Mouse (Mus musculus): ENCODE results near the gene Sh3d19. TPM values are rescaled to one million over a fixed set of nuclear protein-coding genes. Genes with fewer than 3 reads are reported as not detected.

Gene Sh3d19
- total RNA-seq (2015; ENCODE audit: low replicate concordance) (2.2 and 2.5 TPM in 2 replicates), total RNA-seq (2017; ENCODE audit: low replicate concordance) (3.5 and 7.3 TPM in 2 replicates)

DNA sequence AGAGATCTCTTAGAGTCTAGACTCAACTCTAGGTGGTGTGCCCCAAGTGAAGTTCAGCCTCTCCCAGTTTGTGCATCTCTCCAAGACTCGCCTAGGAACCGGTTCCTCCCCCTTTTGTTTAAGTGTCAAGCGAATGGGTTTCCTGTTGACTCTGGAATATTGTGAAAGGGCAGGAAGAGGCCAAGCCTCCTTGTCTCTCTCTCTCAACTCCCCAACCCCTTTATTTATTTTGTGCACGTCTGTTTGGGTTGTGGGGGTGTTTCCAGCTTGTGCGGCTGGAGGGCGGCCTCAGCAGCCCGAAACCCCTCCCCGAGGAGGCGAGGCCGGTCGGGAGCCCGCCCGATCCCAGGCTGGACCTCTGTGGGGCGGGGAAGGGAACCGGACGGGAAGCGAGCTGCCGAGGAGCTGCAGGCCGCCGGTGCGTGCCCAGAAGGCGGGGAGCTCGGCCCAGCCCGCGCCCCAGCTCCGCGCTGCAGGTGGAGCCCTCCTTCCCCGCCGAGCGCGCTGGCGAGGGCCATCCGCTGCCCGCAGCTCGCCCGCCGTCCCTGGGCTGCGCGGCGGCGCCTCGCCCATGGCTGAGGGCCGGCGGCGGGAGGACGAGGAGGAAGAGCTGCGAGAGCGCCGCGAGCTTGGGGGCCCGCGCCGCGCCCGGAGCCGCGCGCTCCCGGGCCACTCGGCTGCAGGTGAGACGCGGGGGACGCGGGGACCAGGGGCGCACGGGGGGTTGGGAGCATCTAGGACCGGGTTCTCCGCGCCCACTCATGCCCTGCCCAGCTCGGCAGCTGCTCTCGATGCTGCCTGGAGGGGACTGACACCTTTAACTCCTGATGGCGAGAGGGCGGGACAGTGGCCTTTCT, at the start of gene Sh3d19:
Sh3d19 (plus strand) TSS at position 368 of the 857 bp plus-strand sequence.
- no peak for ATAC-seq (replicated peaks; ENCODE audit: low FRiP score, poor library complexity, severe bottlenecking)

DNA sequence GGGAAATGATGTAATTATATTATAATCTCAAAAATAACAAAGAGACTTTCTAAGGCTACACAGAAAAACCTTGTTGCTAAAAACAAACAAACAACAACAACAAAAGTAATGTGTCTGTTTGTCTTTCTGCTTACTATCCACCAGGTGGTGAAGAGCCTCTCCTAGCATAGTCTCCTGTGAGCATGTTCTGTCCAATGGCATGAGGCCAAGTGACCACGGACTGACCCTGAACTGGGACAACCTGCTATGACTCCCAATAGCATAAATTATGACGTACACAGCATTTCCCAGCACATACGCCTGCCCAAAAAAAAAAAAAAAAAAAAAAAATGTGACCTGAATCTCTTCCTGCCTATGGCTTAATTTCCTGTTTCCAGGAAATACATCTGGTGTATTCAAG, 48.6 kb upstream of the Sh3d19 start:
- no peak for ATAC-seq (replicated peaks; ENCODE audit: low FRiP score, poor library complexity, severe bottlenecking)

DNA sequence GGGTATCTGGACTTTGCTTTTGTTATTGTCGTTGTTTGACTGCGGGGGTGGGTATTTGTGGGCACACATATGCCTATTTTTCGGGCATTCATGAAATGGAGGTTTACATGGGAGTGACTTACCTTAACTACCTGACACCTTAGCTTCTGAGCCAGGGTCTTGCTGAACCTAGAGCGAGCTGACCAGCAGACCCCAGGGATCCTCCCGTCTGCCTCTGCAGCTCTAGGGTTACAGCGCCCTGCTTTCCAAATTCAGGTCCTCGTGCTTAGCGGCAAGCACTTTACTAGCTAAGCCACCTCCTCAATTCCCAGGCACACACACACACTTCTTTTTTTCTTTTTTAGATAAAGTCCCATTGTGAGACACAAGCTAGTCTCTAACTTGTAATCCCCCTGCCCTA, 47.6 kb upstream of the Sh3d19 start:
- ATAC-seq (replicated peaks; ENCODE audit: low FRiP score, poor library complexity, severe bottlenecking), result no peak

- peak; percentile 83 for ATAC-seq (replicated peaks; ENCODE audit: low FRiP score, poor library complexity, severe bottlenecking)
These were observed 46.7 kb upstream of the Sh3d19 start for GRCm38 (mm10) chr3:85923954-85924945.

DNA sequence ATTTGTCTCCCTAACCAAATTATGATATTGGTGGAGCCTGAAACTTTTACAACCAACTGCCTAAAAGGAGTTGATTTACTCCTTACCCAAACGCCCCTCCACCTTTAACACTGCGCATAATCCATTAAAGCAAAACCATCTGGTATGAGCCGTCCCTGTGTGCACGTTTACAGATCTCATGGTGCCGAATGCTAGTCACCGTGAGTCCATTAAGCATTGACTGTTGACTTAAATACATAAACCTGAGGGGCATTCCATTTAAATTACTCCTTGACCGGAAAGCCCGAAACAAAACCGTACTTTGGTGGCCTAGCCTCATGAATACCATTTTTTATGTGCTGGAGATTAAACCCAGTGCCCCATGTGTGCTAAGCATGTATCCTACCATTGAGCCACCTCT, 43.6 kb upstream of the Sh3d19 start:
- ATAC-seq (replicated peaks; ENCODE audit: low FRiP score, poor library complexity, severe bottlenecking), result no peak

- no peak for ATAC-seq (replicated peaks; ENCODE audit: low FRiP score, poor library complexity, severe bottlenecking)
These were observed 42.7 kb upstream of the Sh3d19 start for GRCm38 (mm10) chr3:85928140-85928611.

- ATAC-seq (replicated peaks; ENCODE audit: low FRiP score, poor library complexity, severe bottlenecking), result no peak
These were observed 41.2 kb upstream of the Sh3d19 start for GRCm38 (mm10) chr3:85929711-85930110.

DNA sequence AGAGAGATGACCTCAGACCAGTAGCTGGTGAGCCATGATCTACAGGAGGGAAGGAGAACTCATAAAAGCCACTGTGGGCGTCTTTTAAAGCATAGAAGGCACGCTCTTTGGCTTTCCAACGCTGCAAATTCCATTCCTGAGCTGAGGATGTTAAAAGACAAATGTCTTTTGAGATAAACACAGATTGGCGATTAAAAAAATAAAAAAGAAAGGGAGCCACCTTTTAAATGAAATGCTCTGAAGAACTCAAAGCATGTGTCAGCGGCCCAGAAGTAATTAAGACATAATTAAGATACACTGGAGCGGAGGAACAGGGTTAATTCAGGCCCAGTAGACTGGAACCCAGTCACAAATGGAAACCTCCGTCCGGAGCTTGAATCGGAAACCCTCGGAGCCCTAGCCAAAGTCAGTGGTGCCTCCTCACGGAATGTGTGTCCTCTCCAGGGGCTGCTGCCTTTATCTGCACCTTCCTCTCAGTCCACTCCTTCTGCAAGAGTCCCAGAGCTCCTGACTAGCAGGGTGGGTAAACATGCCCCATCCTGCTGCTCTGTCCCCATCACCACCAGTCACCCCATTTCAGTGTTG, 40.1 kb upstream of the Sh3d19 start:
- ATAC-seq (replicated peaks; ENCODE audit: low FRiP score, poor library complexity, severe bottlenecking), result no peak

DNA sequence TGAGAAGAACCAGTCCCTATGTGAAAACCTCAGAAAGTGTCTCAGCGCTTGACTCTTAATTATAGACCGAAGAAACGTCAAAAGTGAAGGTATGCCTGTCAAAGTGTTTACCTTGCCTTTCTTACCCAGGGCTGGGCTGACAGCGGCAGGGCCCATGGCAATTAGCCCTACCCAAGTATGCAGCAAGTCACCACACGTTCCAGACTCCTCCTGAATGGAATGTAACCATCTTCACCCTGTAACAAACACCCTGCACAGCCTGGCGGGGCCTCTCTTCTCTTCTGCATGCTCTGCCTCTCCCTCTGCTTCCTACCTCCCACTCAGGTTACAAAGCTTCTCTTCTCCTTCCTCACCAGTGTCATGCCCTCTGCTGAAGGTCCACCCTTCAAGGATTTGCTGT, 39.0 kb upstream of the Sh3d19 start:
- ATAC-seq (replicated peaks; ENCODE audit: low FRiP score, poor library complexity, severe bottlenecking), result no peak

DNA sequence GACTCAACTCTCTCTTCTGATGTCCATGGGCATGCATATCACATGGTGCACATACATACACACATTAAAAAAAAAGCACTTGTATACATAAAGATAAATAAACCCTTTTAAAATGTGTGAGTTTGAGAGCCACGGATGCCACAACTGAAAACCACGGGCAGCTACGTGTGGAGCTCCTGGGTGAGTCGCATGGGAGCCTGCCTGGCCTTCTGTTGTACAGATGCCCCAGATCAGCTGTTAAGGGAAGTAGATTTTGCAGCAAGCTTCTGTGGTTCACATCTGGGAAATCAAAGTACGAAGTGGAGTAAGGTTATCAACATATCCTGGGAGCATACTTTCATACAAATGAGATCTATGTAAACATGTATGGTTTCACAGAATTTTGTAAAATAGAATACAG, 37.3 kb upstream of the Sh3d19 start:
- ATAC-seq (replicated peaks; ENCODE audit: low FRiP score, poor library complexity, severe bottlenecking), result no peak

DNA sequence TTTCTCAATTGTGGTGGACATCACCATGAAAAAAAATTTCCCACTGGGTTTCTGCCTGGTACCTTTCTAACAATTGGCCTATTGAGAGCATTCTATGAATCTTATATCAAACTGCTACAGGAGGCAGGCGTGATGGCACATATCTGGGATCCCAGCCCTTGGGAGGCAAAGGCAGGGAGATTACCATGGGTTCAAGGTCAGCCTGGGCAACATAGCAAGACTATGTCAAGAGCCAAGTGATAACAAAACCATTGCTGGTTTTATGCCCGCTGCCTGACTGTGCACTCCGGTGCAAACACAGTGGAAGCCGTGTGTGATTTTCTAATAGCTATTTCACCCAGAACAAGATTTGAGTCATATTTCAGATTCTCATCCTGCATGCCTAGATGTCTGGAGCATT, 20.0 kb upstream of the Sh3d19 start:
- ATAC-seq (replicated peaks; ENCODE audit: low FRiP score, poor library complexity, severe bottlenecking), result no peak

- no peak for ATAC-seq (replicated peaks; ENCODE audit: low FRiP score, poor library complexity, severe bottlenecking)
These were observed 18.1 kb upstream of the Sh3d19 start for GRCm38 (mm10) chr3:85952696-85953283.

GRCm38 (mm10) chr3:85955269-85955668, 15.6 kb upstream of the Sh3d19 start:
- ATAC-seq (replicated peaks; ENCODE audit: low FRiP score, poor library complexity, severe bottlenecking), result no peak

DNA sequence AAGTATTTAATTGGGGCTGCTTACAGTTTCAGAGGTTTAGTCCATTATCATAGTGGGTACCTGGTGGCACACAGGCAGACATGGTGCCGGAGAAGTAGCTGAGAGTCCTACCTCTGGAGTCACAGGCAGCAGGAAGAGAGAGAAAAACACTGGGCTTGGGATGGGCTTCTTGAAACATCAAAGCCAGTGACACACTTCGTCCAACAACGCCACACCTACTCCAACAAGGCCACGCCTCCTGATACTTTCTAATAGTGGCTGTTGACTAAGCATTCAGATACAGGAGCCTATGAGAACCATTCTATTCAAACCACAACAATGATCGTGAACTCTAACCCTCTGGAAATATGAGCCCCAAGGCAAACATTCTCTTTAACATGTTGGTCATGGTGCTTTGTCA, 15.2 kb upstream of the Sh3d19 start:
- ATAC-seq (replicated peaks; ENCODE audit: low FRiP score, poor library complexity, severe bottlenecking), result no peak

GRCm38 (mm10) chr3:85959669-85960068, 11.2 kb upstream of the Sh3d19 start:
- ATAC-seq (replicated peaks; ENCODE audit: low FRiP score, poor library complexity, severe bottlenecking), result no peak

DNA sequence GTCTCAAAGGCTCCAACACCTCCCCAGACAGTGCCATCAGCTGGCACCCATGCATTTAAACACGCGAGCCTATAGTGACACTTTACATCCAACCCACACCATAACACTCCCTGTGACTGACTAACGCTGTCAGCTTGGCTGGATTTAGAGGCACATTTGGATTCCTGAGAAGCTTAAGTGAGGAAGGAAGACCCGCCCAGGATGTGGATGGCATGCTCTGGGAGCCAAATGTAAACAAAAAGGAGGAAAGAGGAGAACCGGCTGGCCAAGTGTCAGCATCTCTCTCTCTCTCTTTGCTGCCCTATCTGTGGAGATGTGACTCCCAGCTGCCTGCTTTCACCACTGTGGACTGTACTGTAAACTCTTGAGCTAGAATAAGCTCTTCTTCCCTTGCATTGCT, 9.8 kb upstream of the Sh3d19 start:
- ATAC-seq (replicated peaks; ENCODE audit: low FRiP score, poor library complexity, severe bottlenecking), result no peak

GRCm38 (mm10) chr3:85965479-85965878, 5.4 kb upstream of the Sh3d19 start:
- ATAC-seq (replicated peaks; ENCODE audit: low FRiP score, poor library complexity, severe bottlenecking), result no peak

- ATAC-seq (replicated peaks; ENCODE audit: low FRiP score, poor library complexity, severe bottlenecking), result no peak
These were observed 1.9 kb upstream of the Sh3d19 start for GRCm38 (mm10) chr3:85969040-85969439.

- no peak for ATAC-seq (replicated peaks; ENCODE audit: low FRiP score, poor library complexity, severe bottlenecking)
These were observed 678 bp downstream of the Sh3d19 start for GRCm38 (mm10) chr3:85971599-85971975.

All from erythroid progenitor cell, adult 5-6 weeks (primary cell).